Mouse (Mus musculus) MEL (cell line): ENCODE results near the gene Gpr3.

ENCODE experiments used
- CTCF ChIP-seq, 3 experiments: IDR thresholded peaks in 2 of 3; conservative IDR thresholded peaks in 1 of 3; 2 replicates each; pipeline ENCODE4 v1.5.1; 2011 to 2012; ENCODE audit warnings: low read length in 3 of 3, low read depth in 2 of 3, mild to moderate bottlenecking in 2 of 3, improper control_type of control experiment in 1 of 3, inconsistent platforms in 1 of 3, mixed read lengths in 1 of 3, moderate library complexity in 1 of 3; ENCODE audit not compliant: control insufficient read depth in 1 of 3, insufficient read depth in 1 of 3, poor library complexity in 1 of 3, severe bottlenecking in 1 of 3
- ELF1 ChIP-seq: IDR thresholded peaks from 2 replicates; pipeline ENCODE4 v1.6.1; 2014; ENCODE audit warnings: low read depth, mild to moderate bottlenecking, inconsistent platforms, low read length, improper control_type of control experiment, moderate library complexity
- EP300 ChIP-seq, 2 experiments: IDR thresholded peaks; 2 replicates each; pipeline ENCODE4 v1.6.1; 2011; ENCODE audit warnings: improper control_type of control experiment in 2 of 2, low read length in 2 of 2, low read depth in 1 of 2, mild to moderate bottlenecking in 1 of 2
- GABPA ChIP-seq: IDR thresholded peaks from 2 replicates; pipeline ENCODE4 v1.6.1; 2012; ENCODE audit warnings: low read depth, mild to moderate bottlenecking, inconsistent platforms, low read length, improper control_type of control experiment, moderate library complexity
- GATA1 ChIP-seq: IDR thresholded peaks from 2 replicates; pipeline ENCODE4 v1.6.1; 2011; ENCODE audit warnings: low read depth, low read length, improper control_type of control experiment
- HCFC1 ChIP-seq: IDR thresholded peaks from 2 replicates; pipeline ENCODE4 v1.6.1; 2012; ENCODE audit warnings: low read depth, mild to moderate bottlenecking, inconsistent platforms, low read length, improper control_type of control experiment, moderate library complexity
- JUND ChIP-seq: IDR thresholded peaks from 2 replicates; pipeline ENCODE4 v1.6.1; 2011; ENCODE audit warnings: low read depth, mild to moderate bottlenecking, improper control_type of control experiment, low read length
- MEF2A ChIP-seq: IDR thresholded peaks from 2 replicates; pipeline ENCODE4 v1.6.1; 2014; ENCODE audit warnings: low read depth, mild to moderate bottlenecking, inconsistent platforms, low read length, improper control_type of control experiment; ENCODE audit not compliant: poor library complexity, insufficient replicate concordance, severe bottlenecking; ENCODE audit errors: extremely low read depth
- NRF1 ChIP-seq: IDR thresholded peaks from 2 replicates; pipeline ENCODE4 v1.6.1; 2014; ENCODE audit warnings: low read depth, mild to moderate bottlenecking, inconsistent platforms, low read length, improper control_type of control experiment, moderate library complexity; ENCODE audit not compliant: poor library complexity, insufficient read depth, severe bottlenecking
- POLR2A ChIP-seq, 2 experiments: IDR thresholded peaks; 2 replicates each; pipeline ENCODE4 v1.6.1; 2011 to 2012; ENCODE audit warnings: low read length in 2 of 2, mild to moderate bottlenecking in 2 of 2, control low read depth in 1 of 2, improper control_type of control experiment in 1 of 2, low read depth in 1 of 2, moderate library complexity in 1 of 2; ENCODE audit not compliant: control insufficient read depth in 1 of 2, insufficient read depth in 1 of 2, poor library complexity in 1 of 2
- SMC3 ChIP-seq: IDR thresholded peaks from 2 replicates; pipeline ENCODE4 v1.6.1; 2011; ENCODE audit warnings: low read depth, low read length, improper control_type of control experiment
- TCF12 ChIP-seq: IDR thresholded peaks from 2 replicates; pipeline ENCODE4 v1.6.1; 2014; ENCODE audit warnings: low read depth, mild to moderate bottlenecking, inconsistent platforms, low read length, improper control_type of control experiment, moderate library complexity

DNA sequence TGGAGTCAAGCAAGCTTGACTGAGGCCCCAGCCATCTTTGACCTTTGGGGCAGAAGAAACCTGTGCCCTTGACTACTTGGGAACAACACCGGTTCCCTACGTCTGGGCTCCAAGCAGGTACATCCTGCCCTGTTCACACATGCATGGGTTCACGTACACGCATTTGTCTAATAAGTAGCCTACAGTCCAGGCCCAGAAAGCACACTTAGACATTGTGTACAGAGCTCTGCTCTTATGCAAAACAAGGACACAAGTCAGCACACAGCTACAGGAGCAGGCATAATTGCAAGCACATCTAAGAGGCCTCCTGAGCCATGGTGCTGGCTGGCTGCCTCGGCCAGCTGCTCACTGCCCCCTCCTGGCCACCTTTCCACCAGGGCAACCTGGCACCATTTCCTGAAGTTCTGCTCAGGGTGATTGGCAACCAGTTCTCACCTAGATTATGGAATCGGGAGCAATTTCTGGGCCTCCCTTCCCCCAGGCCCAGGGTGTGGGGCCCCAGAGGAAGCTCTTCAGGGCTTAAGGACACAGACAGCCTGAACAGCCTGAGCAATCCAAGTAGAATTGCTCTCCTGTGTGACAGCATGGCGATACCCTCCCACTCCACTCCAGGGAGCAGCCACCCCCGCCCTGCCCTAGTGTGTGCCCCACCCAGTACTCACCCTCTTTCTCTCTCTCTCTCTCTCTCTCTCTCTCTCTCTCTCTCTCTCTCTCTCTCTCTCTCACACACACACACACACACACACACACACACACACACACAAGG, 11.1 kb downstream of the Gpr3 start:
- no peak for TF ChIP-seq POLR2A (IDR thresholded peaks at IDR 0.05; ENCODE audit: control insufficient read depth in 1 of 2, insufficient read depth in 1 of 2, low read depth in 1 of 2, low read length in 2 of 2, poor library complexity in 1 of 2)
- TF ChIP-seq CTCF (IDR thresholded peaks at IDR 0.05 in 2 of 3, conservative IDR thresholded peaks at IDR 0.05 in 1 of 3; ENCODE audit: control insufficient read depth in 1 of 3, insufficient read depth in 1 of 3, low read depth in 2 of 3, low read length in 3 of 3, poor library complexity in 1 of 3, severe bottlenecking in 1 of 3): peak; percentile 17 to 52 (median 42); a peak in 5 of 6 replicates
- no peak for TF ChIP-seq EP300 (IDR thresholded peaks at IDR 0.05; ENCODE audit: low read depth in 1 of 2, low read length in 2 of 2)
- no peak for TF ChIP-seq ELF1
- peak; percentile 53 for TF ChIP-seq SMC3
- TF ChIP-seq TCF12: no peak
- TF ChIP-seq MEF2A: no peak
- no peak for TF ChIP-seq NRF1
- TF ChIP-seq JUND: no peak
- no peak for TF ChIP-seq GATA1
- no peak for TF ChIP-seq GABPA
- TF ChIP-seq HCFC1: no peak
